Mouse (Mus musculus): Measurements from ENCODE around the gene Nav2. TPM values are rescaled to one million over a fixed set of nuclear protein-coding genes. Genes with fewer than 3 reads are reported as not detected.

The Nav2 gene
- total and polyA plus RNA-seq, 3 experiments, result 2.0 to 2.7 TPM; not detected in 1

DNA sequence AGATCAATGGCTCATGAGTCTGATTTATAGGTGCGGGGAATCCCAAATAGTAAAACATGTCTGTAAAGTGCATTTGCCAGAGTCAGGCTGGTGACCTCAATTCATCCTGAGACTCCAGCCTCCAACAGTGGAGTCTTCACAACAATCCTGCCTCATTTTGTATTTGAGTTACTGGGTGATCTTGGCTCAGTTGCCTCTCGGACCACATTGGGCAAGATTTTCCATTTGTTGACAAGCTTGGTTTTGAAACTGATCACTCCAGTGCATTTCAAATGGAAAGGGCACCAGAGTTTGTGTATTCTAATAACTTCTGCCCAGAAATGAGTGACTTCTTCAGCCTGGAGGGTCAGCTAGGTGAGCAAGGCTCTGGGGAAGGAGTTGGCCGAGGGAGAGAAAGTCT lies 117.5 kb downstream of the Nav2 start:
- Histone ChIP-seq H3K9ac (ENCODE audit: control insufficient read depth, low read depth, low read length, poor library complexity, severe bottlenecking) (no peak overlapping the region), H3K27me3 (ENCODE audit: control insufficient read depth in 1 of 2, insufficient read depth in 2 of 2, low read length in 2 of 2) (no peaks in the 10 kb centered on the region; a peak in 2 of 4 replicates), H3K36me3 (ENCODE audit: control insufficient read depth in 1 of 2, insufficient read depth in 2 of 2, low read length in 2 of 2) (no peaks in the 10 kb centered on the region), H3K79me2 (ENCODE audit: control insufficient read depth, insufficient read depth, low read length, poor library complexity) (no peaks in the 10 kb centered on the region), H3K4me3 (ENCODE audit: control insufficient read depth in 1 of 2, insufficient read depth in 1 of 2, low read depth in 2 of 2, low read length in 2 of 2) (no peak overlapping the region), H3K27ac (ENCODE audit: control insufficient read depth, low read depth, low read length) (no peak overlapping the region), H3K9me3 (replicated peaks; ENCODE audit: insufficient read depth, low read length) (no peaks in the 10 kb centered on the region), H3K4me1 (ENCODE audit: control insufficient read depth in 1 of 2, insufficient read depth in 2 of 2, low read length in 2 of 2) (no peaks in the 10 kb centered on the region)
- DNase-seq (ENCODE audit: low read depth, low spot score), result no peak
- TF ChIP-seq ZKSCAN1 (IDR thresholded peaks at IDR 0.05; ENCODE audit: low read depth, low read length), result no peak
- TF ChIP-seq GABPA (IDR thresholded peaks at IDR 0.05; ENCODE audit: low read depth, low read length), result no peak
- no peak for TF ChIP-seq USF1 (IDR thresholded peaks at IDR 0.05; ENCODE audit: low read depth, low read length)
- TF ChIP-seq MAZ (IDR thresholded peaks at IDR 0.05; ENCODE audit: low read depth, low read length), result no peak
- TF ChIP-seq ELF1 (IDR thresholded peaks at IDR 0.05; ENCODE audit: low read depth, low read length), result no peak
- TF ChIP-seq TCF12 (IDR thresholded peaks at IDR 0.05; ENCODE audit: low read depth, low read length), result no peak
- TF ChIP-seq ETS1 (IDR thresholded peaks at IDR 0.05; ENCODE audit: low read depth, low read length), result no peak
- TF ChIP-seq TAL1 (IDR thresholded peaks at IDR 0.05; ENCODE audit: low read length), result no peak
- no peak for TF ChIP-seq UBTF (IDR thresholded peaks at IDR 0.05; ENCODE audit: borderline replicate concordance, insufficient read depth, low read depth, low read length)
- no peak for TF ChIP-seq KAT2A (conservative IDR thresholded peaks at IDR 0.05; ENCODE audit: low read depth, low read length)

DNA sequence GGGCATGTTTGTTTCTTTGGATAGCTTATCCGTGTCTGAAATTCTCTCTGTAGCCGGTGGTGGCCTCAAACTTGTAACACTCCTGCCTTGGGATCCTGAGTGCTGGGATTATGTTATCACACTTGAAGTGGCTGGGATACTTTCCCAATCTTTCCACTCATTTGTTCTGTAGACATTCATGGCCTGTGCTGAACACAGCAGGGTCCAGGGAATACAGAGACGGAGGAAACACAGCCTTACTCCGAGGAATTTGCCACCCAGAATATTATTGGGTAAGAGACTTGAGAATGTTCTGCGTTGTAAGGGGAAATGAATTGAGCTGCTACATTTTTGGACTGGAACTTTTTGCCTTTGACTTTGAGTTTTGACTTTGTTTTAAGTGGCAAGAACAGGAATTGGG lies 118.0 kb downstream of the Nav2 start:
- Histone ChIP-seq H3K27ac (ENCODE audit: control insufficient read depth, low read depth, low read length) (no peak overlapping the region), H3K4me3 (ENCODE audit: control insufficient read depth in 1 of 2, insufficient read depth in 1 of 2, low read depth in 2 of 2, low read length in 2 of 2) (no peak overlapping the region), H3K27me3 (ENCODE audit: control insufficient read depth in 1 of 2, insufficient read depth in 2 of 2, low read length in 2 of 2) (no peaks in the 10 kb centered on the region; a peak in 2 of 4 replicates), H3K4me1 (ENCODE audit: control insufficient read depth in 1 of 2, insufficient read depth in 2 of 2, low read length in 2 of 2) (no peaks in the 10 kb centered on the region), H3K79me2 (ENCODE audit: control insufficient read depth, insufficient read depth, low read length, poor library complexity) (no peaks in the 10 kb centered on the region), H3K36me3 (ENCODE audit: control insufficient read depth in 1 of 2, insufficient read depth in 2 of 2, low read length in 2 of 2) (no peaks in the 10 kb centered on the region), H3K9me3 (replicated peaks; ENCODE audit: insufficient read depth, low read length) (no peaks in the 10 kb centered on the region), H3K9ac (ENCODE audit: control insufficient read depth, low read depth, low read length, poor library complexity, severe bottlenecking) (no peak overlapping the region)
- TF ChIP-seq SMC3 (IDR thresholded peaks at IDR 0.05; ENCODE audit: low read depth, low read length) (no peak), MAFK (IDR thresholded peaks at IDR 0.05; ENCODE audit: borderline replicate concordance, low read depth, low read length) (no peak), JUND (IDR thresholded peaks at IDR 0.05; ENCODE audit: low read depth, low read length) (no peak), GABPA (IDR thresholded peaks at IDR 0.05; ENCODE audit: low read depth, low read length) (no peak), MYB (IDR thresholded peaks at IDR 0.05; ENCODE audit: low read depth, low read length) (no peak), MXI1 (IDR thresholded peaks at IDR 0.05; ENCODE audit: low read depth, low read length) (no peak), KAT2A (conservative IDR thresholded peaks at IDR 0.05; ENCODE audit: low read depth, low read length) (no peak), HCFC1 (IDR thresholded peaks at IDR 0.05; ENCODE audit: low read depth, low read length) (no peak), ZC3H11A (IDR thresholded peaks at IDR 0.05; ENCODE audit: low read depth, low read length) (no peak), TAL1 (IDR thresholded peaks at IDR 0.05; ENCODE audit: low read length) (no peak), MYC (IDR thresholded peaks at IDR 0.05; ENCODE audit: low read depth, low read length) (no peak), POLR2AphosphoS2 (IDR thresholded peaks at IDR 0.05; ENCODE audit: low read length) (no peak), ETS1 (IDR thresholded peaks at IDR 0.05; ENCODE audit: low read depth, low read length) (no peak), E2F4 (IDR thresholded peaks at IDR 0.05; ENCODE audit: borderline replicate concordance, low read depth, low read length) (no peak), SIN3A (IDR thresholded peaks at IDR 0.05; ENCODE audit: low read length) (no peak), RCOR1 (IDR thresholded peaks at IDR 0.05; ENCODE audit: low read depth, low read length) (no peak), ELF1 (IDR thresholded peaks at IDR 0.05; ENCODE audit: low read depth, low read length) (no peak), BHLHE40 (IDR thresholded peaks at IDR 0.05; ENCODE audit: borderline replicate concordance, low read depth, low read length) (no peak)
- DNase-seq (ENCODE audit: low read depth, low spot score), result no peak

Data from MEL (cell line).